In the genomic region with DNA sequence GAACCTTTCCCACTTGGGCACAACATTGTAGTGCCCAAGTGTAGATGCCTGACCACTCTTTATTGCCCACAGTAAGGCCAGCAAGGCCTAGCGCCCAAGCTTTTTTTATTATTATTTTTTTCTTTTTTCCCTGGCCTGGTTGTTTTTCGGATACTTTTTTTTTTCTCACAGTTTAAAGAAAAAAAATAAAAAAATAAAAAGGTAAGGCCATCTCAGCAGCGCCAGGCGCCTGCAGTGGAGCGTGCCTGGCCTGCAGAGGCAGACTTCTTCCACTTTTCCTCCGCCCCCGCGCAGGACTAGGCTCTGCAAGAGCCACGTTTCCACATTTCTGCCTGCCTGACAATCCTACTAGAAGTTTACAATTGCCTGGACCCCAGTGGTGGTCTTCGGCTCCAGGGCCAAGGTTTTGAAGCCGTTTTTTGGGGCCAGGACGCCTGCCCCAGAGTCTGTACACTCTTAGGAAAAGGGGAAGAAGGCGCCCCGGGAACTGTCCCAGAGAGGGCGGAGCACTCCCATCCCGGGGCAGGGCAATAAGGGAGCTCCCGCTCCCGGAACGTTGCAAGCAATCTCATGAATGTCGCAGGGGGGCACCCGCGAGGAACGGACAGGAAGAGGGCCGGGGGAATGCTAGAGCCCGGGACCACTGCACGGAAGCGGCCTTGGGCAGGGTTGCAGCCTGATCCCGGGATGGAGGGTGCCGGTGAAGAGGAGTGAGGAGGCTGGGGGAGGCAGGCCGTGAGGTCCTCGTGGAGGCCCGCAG, we compare ENCODE assay signal across 8 mouse cellular contexts. TPM values are rescaled to one million over a fixed set of nuclear protein-coding genes. Genes with fewer than 3 reads are reported as not detected.
DNase-seq lines count a peak whose midpoint lies in the region; ATAC-seq and TF ChIP-seq lines count a peak whose summit lies in the region.

A gene (plus strand): TSS at position 636 of the 760 bp plus-strand sequence.

- H3K4me1 ChIP-seq in embryonic facial prominence, embryonic 14.5 days (ENCODE audit: control insufficient read depth, insufficient read depth, low read length) = peaks cover 24% of the 10 kb centered on the region
- H3K4me1 ChIP-seq in heart, adult 2 months (ENCODE audit: control insufficient read depth, insufficient read depth, low read length) = peaks cover 1% of the 10 kb centered on the region; the same call in 1 of the 2 replicates
- peaks cover 54% of the 10 kb centered on the region for H3K4me1 ChIP-seq in limb, embryonic 13.5 days
- peaks cover 35% of the 10 kb centered on the region for H3K4me1 ChIP-seq in midbrain, embryonic 16.5 days (ENCODE audit: control insufficient read depth, insufficient read depth, low read length)

- intact Hi-C loops in heart, adult 2 months (cut with DNase I) = loop anchor here (1.0 to 10.0 kb wide), 3 partner anchors 34 to 399 kb away; a partner anchor contains a TSS

- peak within 1 kb of the TSS; percentile 79 for H3K4me3 ChIP-seq in embryonic facial prominence, embryonic 14.5 days (ENCODE audit: low read depth, low read length)
- H3K4me3 ChIP-seq in heart, adult 2 months = peak within 1 kb of the TSS; percentile 98
- H3K4me3 ChIP-seq in limb, embryonic 13.5 days = peak within 1 kb of the TSS; percentile 82
- peak within 1 kb of the TSS; percentile 92 for H3K4me3 ChIP-seq in midbrain, embryonic 16.5 days (ENCODE audit: low read depth, low read length)

- peak; percentile 93 for ATAC-seq in embryonic facial prominence, embryonic 14.5 days (ENCODE audit: low read depth)
- ATAC-seq in limb, embryonic 13.5 days (ENCODE audit: low FRiP score, low read depth) = peak; percentile 88
- ATAC-seq in midbrain, embryonic 16.5 days = peak; percentile 90

- no peaks in the 10 kb centered on the region for H3K27me3 ChIP-seq in embryonic facial prominence, embryonic 14.5 days (replicated peaks; ENCODE audit: control insufficient read depth, insufficient read depth, low read length)
- no peaks in the 10 kb centered on the region for H3K27me3 ChIP-seq in heart, adult 2 months (ENCODE audit: control insufficient read depth, insufficient read depth, low read length)
- no peaks in the 10 kb centered on the region for H3K27me3 ChIP-seq in limb, embryonic 13.5 days
- no peaks in the 10 kb centered on the region for H3K27me3 ChIP-seq in midbrain, embryonic 16.5 days (ENCODE audit: control insufficient read depth, insufficient read depth, low read depth, low read length)

- peak; percentile 68 for TF ChIP-seq CTCF in heart, adult 2 months (IDR thresholded peaks at IDR 0.05)

- no peaks in the 10 kb centered on the region for H3K79me2 ChIP-seq in heart, adult 2 months (replicated peaks; ENCODE audit: control insufficient read depth, insufficient read depth, low read length)

- peak; percentile 84 for TF ChIP-seq POLR2A in heart, adult 2 months (IDR thresholded peaks at IDR 0.05; ENCODE audit: insufficient read depth, low read depth, low read length)

- under 1% methylated on average over 26 of the region's 32 CpGs for WGBS in embryonic facial prominence, embryonic 14.5 days
- WGBS in heart, adult 2 months = 2% methylated on average over 32 of the region's 32 CpGs
- WGBS in limb, embryonic 13.5 days = 1% methylated on average over 32 of the region's 32 CpGs
- WGBS in midbrain, embryonic 16.5 days = under 1% methylated on average over 32 of the region's 32 CpGs

- no peaks in the 10 kb centered on the region for H3K36me3 ChIP-seq in embryonic facial prominence, embryonic 14.5 days (ENCODE audit: control insufficient read depth, insufficient read depth, low read length)
- no peaks in the 10 kb centered on the region for H3K36me3 ChIP-seq in heart, adult 2 months (ENCODE audit: control insufficient read depth, insufficient read depth, low read length)
- no peaks in the 10 kb centered on the region for H3K36me3 ChIP-seq in limb, embryonic 13.5 days
- no peaks in the 10 kb centered on the region for H3K36me3 ChIP-seq in midbrain, embryonic 16.5 days (ENCODE audit: control insufficient read depth, insufficient read depth, low read length)

- H3K9ac ChIP-seq in embryonic facial prominence, embryonic 14.5 days (ENCODE audit: low read depth, low read length) = peak within 1 kb of the TSS; percentile 82
- H3K9ac ChIP-seq in heart, adult 2 months (ENCODE audit: low read depth, low read length) = peak within 1 kb of the TSS; percentile 95
- H3K9ac ChIP-seq in limb, embryonic 13.5 days = peak within 1 kb of the TSS; percentile 86
- H3K9ac ChIP-seq in midbrain, embryonic 16.5 days (ENCODE audit: low read depth, low read length) = peak within 1 kb of the TSS; percentile 84

- H3K27ac ChIP-seq in embryonic facial prominence, embryonic 14.5 days (replicated peaks; ENCODE audit: low read depth, low read length) = peak within 1 kb of the TSS; percentile 94
- peak within 1 kb of the TSS; percentile 93 for H3K27ac ChIP-seq in heart, adult 2 months
- H3K27ac ChIP-seq in limb, embryonic 13.5 days = peak within 1 kb of the TSS; percentile 99
- peak within 1 kb of the TSS; percentile 90 for H3K27ac ChIP-seq in midbrain, embryonic 16.5 days (ENCODE audit: low read length)

- DNase-seq in 3T3-L1 (ENCODE audit: low read depth, low spot score) = peak; percentile 94
- peak; percentile 87 to 92 for DNase-seq in adrenal gland, postnatal 4 days (ENCODE audit: low spot score in 2 of 2)
- peak; percentile 96 for DNase-seq in embryonic facial prominence, embryonic 14.5 days (ENCODE audit: low spot score)
- DNase-seq in heart, adult 2 months = peak; percentile 95 to 99
- peak; percentile 92 to 97 for DNase-seq in kidney, adult 8-10 months
- peak; percentile 85 to 87 for DNase-seq in spleen, postnatal 10 days (ENCODE audit: low spot score in 2 of 2)

- TF ChIP-seq EP300 in heart, adult 2 months (IDR thresholded peaks at IDR 0.05; ENCODE audit: insufficient read depth, low read depth, low read length) = peak; percentile 71; the same call in 1 of the 2 replicates

- H3K9me3 ChIP-seq in embryonic facial prominence, embryonic 14.5 days (ENCODE audit: control insufficient read depth, low read length) = no peaks in the 10 kb centered on the region
- H3K9me3 ChIP-seq in limb, embryonic 13.5 days = no peaks in the 10 kb centered on the region
- H3K9me3 ChIP-seq in midbrain, embryonic 16.5 days (replicated peaks; ENCODE audit: control insufficient read depth, low read length, poor library complexity, severe bottlenecking) = no peaks in the 10 kb centered on the region

- peak within 1 kb of the TSS; percentile 94 for H3K4me2 ChIP-seq in embryonic facial prominence, embryonic 14.5 days (ENCODE audit: low read depth, low read length)
- peak within 1 kb of the TSS; percentile 88 for H3K4me2 ChIP-seq in limb, embryonic 13.5 days (replicated peaks)
- H3K4me2 ChIP-seq in midbrain, embryonic 16.5 days (ENCODE audit: low read length) = peak within 1 kb of the TSS; percentile 92

RNA-seq across cellular contexts. Expression of the gene that starts here (rescaled TPM):
- total RNA-seq in adrenal gland, postnatal 4 days (2021) = 10 to 100 TPM; 42.0 to 54.8 TPM
- 9.7 and 10.8 TPM in 2 replicates for polyA plus RNA-seq in embryonic facial prominence, embryonic 14.5 days (2014; fragmentation: Nextera tagmentation; extraction: Ambion mirVana)
- 10 to 100 TPM; 17.1 to 19.8 TPM for total RNA-seq in heart, adult 2 months (2021)
- 20.3 and 23.3 TPM in 2 replicates for polyA plus RNA-seq in heart, adult 2 months (2012; rRNA removed)
- polyA plus RNA-seq in limb, embryonic 13.5 days (2015; fragmentation: Nextera tagmentation; extraction: Ambion mirVana) = 13.4 and 15.0 TPM in 2 replicates
- polyA plus RNA-seq in midbrain, embryonic 16.5 days (2015; fragmentation: Nextera tagmentation; extraction: Ambion mirVana) = 17.1 and 17.2 TPM in 2 replicates

Comparison
In these comparisons a context has a peak if more than half of its experiments do, and no peak if none do; other contexts are left out.
1. Peak in every context shown above with its lines: DNase-seq, ATAC-seq, H3K4me3 ChIP-seq and H3K27ac ChIP-seq.